Mouse (Mus musculus) megakaryocyte, embryonic 14.5 days (primary cell): ENCODE data around the gene Erich6.

Experiments used
- FLI1 ChIP-seq: IDR thresholded peaks from 2 replicates; pipeline ENCODE4 v1.6.1; 2012; ENCODE audit warnings: low read length, inconsistent platforms, mixed read lengths
- GATA1 ChIP-seq: IDR thresholded peaks from 3 replicates; pipeline ENCODE4 v1.6.1; 2012; ENCODE audit warnings: mixed read lengths, low read length, inconsistent platforms, borderline replicate concordance

DNA sequence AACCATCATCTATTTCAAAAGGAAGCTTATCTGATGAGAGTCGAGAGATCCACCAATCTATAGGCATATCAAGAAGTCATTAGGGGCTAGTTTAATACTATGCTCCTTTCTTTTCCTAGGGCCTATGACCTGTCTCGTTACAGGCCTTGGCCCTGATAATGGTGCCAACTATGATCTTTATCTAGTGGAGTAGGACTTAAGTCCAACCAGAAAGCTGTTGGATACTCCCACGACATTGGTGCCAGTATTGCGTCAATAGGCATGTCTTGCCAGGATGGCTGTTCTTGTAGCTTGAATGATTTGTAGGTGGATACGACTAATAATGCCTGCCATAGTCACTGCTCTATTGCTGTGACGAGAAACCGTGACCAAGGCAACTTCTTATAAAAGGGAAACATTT, 27.0 kb upstream of the Erich6 start:
- TF ChIP-seq GATA1 (no peak), FLI1 (no peak)
